Mouse (Mus musculus) kidney, postnatal 4 days (tissue): ENCODE results near the gene Exph5.

ENCODE experiments used
- DNase-seq, 2 experiments: peaks; one replicate each; pipeline ENCODE4 v3.0.0; 2021; ENCODE audit warnings: mixed read lengths in 2 of 2

The Exph5 gene

DNA sequence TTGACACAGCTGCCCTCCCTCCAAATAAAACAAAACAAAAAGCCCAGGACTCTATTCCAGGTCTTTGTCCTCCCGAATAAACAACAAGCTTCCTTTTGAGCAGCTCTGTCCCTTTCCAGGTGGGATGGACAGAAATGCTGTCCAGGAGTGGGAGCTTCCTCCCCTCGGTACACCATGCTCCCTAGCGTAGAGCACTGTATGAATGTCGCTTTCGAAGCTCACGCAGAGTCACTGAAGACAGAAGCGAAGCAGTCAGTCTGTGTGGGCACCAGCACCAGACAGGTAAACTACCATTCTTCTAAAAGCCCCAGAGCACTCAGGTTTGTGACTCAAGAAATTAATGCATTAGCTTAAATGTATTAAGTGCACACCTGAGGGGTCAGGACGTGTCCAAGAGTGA, 20.2 kb downstream of the Exph5 start:
- no peak for DNase-seq

GRCm38 (mm10) chr9:53323419-53324251, 22.2 kb downstream of the Exph5 start:
- DNase-seq, result peak in 1 of 2 experiments; percentile 22

GRCm38 (mm10) chr9:53325363-53326090, 24.1 kb downstream of the Exph5 start:
- DNase-seq, result peak; percentile 20 to 46

GRCm38 (mm10) chr9:53328203-53328602, 26.7 kb downstream of the Exph5 start:
- no peak for DNase-seq

- DNase-seq, result peak in 1 of 2 experiments; percentile 9
Measured at GRCm38 (mm10) chr9:53329301-53330206, 28.1 kb downstream of the Exph5 start.

DNA sequence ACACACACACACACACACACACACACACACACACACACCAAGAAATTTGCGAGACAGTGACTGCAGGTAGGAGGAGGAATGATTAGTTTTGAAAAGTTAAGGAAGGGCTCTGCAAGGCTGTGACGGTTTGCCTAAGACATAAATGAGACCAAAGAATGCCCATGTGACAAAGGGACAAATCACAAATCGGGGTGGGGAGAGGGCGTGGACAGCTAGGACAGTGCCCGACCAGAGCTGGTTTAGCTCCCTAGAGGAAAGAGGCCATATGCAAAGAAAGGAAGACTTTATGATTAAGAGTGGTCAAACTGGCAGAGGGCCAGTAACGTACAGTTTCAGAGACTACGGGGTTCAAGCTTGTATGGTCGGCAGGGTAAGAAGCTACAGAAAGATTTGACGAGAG, 28.8 kb downstream of the Exph5 start:
- no peak for DNase-seq

DNA sequence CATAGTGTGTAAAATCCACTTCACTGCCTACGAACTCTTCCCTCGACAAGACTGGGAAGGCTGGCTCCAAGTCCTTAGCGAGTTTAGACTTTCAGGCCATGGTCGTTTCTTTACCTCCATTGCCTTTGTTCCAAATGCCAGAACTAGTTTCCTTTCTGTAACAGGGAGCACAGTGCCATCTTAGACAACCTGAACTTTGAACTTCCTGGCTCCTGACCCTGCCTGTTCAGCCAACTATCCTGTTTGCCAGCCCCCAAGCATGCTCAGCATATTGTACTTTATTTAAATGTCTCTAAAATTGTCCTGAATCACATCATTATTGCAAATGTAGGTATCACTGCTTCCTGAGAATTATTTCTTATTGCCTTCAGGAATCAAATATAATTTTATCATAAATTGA, 32.0 kb downstream of the Exph5 start:
- no peak for DNase-seq

- DNase-seq, result no peak
Measured at GRCm38 (mm10) chr9:53335131-53335530, 33.7 kb downstream of the Exph5 start.

DNA sequence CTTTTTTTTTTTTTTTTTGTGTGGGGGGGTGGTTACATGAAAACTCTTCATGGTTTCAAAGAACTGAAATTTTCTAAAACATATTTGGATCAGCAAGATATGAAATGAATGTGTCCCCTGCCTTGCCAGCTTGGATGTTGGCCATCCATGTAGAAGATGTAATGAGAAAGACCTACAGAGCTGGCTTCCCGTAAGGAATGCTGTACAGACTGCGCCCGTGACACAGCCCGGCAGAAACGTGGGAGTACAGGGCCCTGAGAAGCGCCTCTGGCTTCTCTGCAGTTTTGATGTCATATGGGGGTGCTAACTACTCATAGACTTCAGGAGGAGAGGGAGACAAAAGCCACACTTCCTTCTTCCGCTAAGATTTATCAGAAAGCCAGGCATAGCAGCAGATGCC, 38.1 kb downstream of the Exph5 start:
- peak in 1 of 2 experiments; percentile 36 for DNase-seq

DNA sequence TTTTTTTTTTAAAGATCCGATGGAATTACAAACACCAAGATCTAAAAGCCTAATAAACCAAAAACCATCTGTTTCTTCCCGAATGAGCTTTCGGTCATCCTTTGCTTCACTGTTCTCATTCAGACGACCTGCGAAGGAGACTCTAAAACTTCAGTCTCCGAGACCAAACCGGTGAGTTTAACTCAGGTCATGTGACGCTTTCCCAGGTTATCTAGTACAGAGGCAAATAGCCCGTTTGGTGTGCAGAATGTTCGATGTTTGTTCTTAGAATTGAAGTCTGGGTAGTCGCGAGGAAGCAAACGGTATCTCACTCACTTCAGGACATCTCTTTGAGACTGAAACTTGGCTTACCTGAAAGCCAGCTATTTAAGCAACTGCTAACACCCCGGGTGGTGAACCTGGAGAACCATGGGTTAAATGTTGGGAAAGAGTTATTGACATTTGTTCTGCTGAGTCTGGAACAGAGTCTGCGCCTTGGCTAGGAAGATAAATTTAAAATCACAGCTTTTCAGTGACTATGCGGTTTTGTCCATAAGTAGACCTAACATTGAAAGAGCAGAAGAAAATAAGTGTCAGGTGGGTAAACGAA, 39.0 kb downstream of the Exph5 start:
- DNase-seq, result peak in 1 of 2 experiments; percentile 18

DNA sequence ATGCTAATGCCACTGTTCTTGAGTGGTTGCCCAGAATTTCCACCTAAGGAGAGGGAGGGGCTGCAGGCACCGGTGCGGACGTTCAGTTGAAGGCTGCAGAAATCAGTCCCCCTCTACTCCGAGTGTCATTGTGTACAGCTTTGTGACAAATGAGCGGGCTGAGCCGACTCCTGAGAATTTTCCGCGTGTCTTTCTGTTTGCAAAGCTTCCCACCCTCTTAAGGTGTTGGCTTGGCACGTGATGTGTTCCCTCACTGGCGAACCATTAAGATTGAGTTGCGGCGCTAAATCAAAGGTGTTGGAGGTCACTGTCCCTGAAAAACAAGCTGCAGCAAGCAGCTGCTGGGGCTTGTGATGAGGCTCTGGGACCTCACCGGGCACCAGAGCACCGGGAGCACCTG, 39.5 kb downstream of the Exph5 start:
- peak; percentile 34 to 53 for DNase-seq

DNA sequence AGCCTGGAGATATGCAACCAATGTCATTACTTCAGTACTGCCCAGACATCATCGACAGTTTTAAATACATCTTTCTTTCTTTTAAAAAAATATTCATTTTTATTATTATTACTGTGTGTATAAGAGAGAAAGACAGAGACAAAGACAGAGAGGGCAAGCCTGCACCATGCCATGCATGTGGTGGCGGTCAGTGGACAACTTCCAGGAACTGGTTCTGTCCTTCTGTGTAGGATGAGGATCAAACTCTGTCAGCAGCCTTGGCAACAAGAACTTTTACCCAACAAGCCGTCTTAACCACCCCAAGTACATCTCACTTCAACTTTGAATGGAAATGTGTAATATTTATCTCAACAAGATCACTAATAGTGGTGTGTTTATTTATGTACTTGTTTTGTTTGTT, 40.5 kb downstream of the Exph5 start:
- no peak for DNase-seq

DNA sequence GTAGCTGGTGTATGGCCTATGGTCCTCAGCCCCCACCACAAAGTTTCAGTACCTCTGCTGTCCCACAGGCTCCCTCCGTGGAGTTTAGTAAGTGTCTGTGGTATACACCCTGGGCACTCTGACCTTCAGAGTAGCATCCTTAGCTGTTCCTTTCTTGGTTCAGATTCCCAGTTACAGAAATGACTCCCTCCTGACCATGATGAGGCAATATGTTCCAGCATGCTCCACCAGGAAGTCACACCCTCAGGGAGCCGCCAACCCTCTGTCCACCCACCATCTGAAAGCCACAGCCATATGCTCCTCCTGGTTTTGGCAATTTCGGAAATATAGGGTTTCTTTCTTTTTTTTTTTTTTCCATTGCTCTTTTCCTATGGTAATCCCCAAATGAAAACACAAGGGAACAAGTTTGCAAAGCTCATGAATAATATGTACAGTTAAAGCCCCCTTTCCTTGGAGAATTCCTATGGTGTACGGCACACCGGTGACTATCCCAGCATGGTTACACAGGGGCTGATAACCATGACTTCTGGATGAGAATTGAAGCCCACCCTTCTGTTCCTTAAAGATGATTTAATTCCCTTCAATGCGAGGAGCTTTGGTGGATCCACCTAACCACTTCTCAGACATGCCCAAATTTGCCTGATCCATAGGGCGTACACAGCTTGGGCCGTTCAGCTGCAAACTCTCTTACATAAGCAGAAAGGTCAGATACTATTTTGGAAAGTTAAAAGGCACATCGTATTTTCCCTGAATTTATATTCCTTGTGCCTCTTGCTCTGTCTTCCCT, 43.4 kb downstream of the Exph5 start:
- no peak for DNase-seq

DNA sequence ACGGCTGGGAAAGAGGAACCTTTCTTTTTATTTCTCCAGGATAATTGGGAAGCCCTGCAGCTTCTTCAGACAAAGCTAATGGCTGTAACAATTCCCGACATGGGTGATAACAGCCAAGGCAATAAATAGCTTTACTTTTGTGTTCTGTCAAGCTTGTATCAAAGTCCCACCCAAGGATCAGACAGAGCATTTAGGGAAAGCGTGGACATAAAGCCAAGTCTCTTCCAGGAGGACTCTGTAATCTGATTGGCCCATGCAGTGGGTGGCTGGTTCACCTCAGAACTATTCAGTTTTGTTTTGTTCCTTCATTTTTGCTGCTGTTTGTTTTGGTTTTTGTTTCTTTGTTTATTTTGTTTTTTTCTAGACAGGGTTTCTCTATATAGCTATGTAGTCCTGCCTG, 44.3 kb downstream of the Exph5 start:
- no peak for DNase-seq

GRCm38 (mm10) chr9:53346402-53346801, 44.9 kb downstream of the Exph5 start:
- no peak for DNase-seq

DNA sequence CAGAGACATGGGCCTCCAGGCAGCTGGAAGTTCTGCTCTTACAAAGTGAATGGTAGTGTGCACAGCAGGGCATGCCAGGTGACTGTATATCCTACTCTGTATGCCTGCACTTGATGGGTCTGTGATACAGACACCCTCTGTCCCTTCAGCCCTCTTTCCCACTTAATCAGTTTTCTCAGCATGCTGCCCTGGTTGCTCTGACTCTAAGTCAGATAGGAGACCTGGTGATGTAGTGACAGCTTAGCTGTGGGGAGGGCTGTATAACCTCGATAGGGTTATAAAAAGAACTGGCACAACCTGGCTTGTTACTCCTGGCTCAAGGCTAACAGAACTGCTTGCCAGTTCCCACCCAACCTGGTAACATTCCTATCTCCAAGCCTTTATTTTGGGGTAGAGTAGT, 47.7 kb downstream of the Exph5 start:
- DNase-seq, result no peak

DNA sequence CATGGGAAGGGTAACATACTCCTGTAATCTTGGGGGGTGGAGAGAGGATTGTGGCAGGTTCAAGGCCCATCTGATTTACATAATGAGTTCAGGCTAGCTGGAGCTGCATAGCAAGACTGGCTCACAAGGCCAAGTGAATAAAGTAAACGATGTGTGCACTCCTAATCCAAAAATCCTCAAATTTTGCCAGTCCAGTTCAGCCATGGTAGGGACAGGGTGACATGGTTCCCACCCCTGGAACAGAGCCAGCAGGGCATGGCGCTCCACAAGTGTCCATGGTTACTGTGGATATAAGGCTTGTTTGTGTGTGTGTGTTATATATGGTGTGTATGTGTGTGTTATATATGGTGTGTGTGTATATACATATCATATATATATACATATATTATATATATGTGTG, 48.9 kb downstream of the Exph5 start:
- no peak for DNase-seq

GRCm38 (mm10) chr9:53351899-53352298, 50.4 kb downstream of the Exph5 start:
- DNase-seq, result no peak

- DNase-seq, result no peak
Measured at GRCm38 (mm10) chr9:53353161-53353560, 51.7 kb downstream of the Exph5 start.

- DNase-seq, result peak in 1 of 2 experiments; percentile 32
Measured at GRCm38 (mm10) chr9:53356219-53357155, 55.0 kb downstream of the Exph5 start.

DNA sequence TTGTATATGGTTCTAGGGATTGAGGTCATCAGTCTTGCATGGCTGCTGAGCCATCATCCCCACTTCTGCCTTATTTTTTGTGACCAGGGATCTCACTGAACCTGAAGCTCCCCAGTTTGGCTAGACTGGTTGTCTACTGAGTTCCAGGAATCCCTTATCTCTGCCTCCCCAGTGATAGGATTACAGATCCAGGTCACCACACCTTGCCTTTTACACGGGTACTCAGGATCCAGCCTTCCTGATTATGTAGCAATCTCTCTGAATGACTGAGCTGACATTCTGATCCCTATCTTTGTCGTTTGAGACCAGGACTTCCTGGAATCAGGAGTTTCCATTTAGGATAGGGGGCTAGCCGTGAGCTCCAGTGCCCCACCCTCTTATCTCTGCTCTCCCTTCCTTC, 69.9 kb downstream of the Exph5 start:
- DNase-seq, result no peak
